Mouse (Mus musculus): ENCODE measurements at regions not wholly inside any gene's neighbourhood (a gene's known extent, or its start where the extent isn't known, plus 50 kb on each side); places are given as distances from the start of the nearest gene placed in this dataset.

- TF ChIP-seq POLR2A (IDR thresholded peaks at IDR 0.05; ENCODE audit: borderline replicate concordance, insufficient read depth, low read length) (no peak), CTCF (IDR thresholded peaks at IDR 0.05; ENCODE audit: borderline replicate concordance, insufficient read depth, low read depth, low read length) (no peak)
- no peaks in the 10 kb centered on the region for H3K27me3 ChIP-seq (ENCODE audit: control insufficient read depth, insufficient read depth, low read length)
- DNase-seq: no peak
- no peak overlapping the region for H3K4me3 ChIP-seq (replicated peaks; ENCODE audit: insufficient read depth, low read depth, low read length)
- H3K27ac ChIP-seq (ENCODE audit: insufficient read depth, low read length): no peak overlapping the region
- 55% methylated on average over 1 of the region's 1 CpGs for WGBS
- H3K4me1 ChIP-seq (ENCODE audit: control insufficient read depth, insufficient read depth, low read length): no peaks in the 10 kb centered on the region
These were observed 61.1 kb upstream of the Adgra3 start for GRCm38 (mm10) chr5:50119860-50120259.
